11 mouse cellular contexts compared by ENCODE assay signal in genomic region chr8:47286081-47286700, GRCm38 (mm10).
DNase-seq lines count a peak whose midpoint lies in the region; ATAC-seq and TF ChIP-seq lines count a peak whose summit lies in the region.
"Had no signal": no experiment of that assay in that cellular context is flagged by ENCODE, and none has a peak within 500 bp of the region (broad histone marks: within the 10 kb centered on the region; RNA-seq: fewer than 3 reads in every experiment).

No protein-coding gene starts in this region.

- no peak overlapping the region for H3K9ac ChIP-seq in heart, embryonic 16.5 days (ENCODE audit: low read length)
- no peak overlapping the region for H3K9ac ChIP-seq in embryonic facial prominence, embryonic 15.5 days
- peak overlapping the region; percentile 99 for H3K9ac ChIP-seq in hindbrain, postnatal 0 days (replicated peaks; ENCODE audit: low read length)
- peak overlapping the region; percentile 95 for H3K9ac ChIP-seq in midbrain, postnatal 0 days (replicated peaks; ENCODE audit: low read length, poor library complexity, severe bottlenecking)

- no peak for ATAC-seq in heart, embryonic 16.5 days (replicated peaks; ENCODE audit: extremely low read depth, insufficient read depth, low FRiP score)
- ATAC-seq in embryonic facial prominence, embryonic 15.5 days (ENCODE audit: insufficient number of reproducible peaks, low FRiP score, low TSS enrichment, low read depth) = no peak
- no peak for ATAC-seq in hindbrain, postnatal 0 days
- no peak for ATAC-seq in midbrain, postnatal 0 days (ENCODE audit: low FRiP score)
- ATAC-seq: CD4-positive, CD25-positive, alpha-beta regulatory T cell, adult 4 months had no signal

- H3K4me1 ChIP-seq in heart, embryonic 16.5 days (ENCODE audit: control insufficient read depth, insufficient read depth, low read length) = peaks cover 8% of the 10 kb centered on the region; the same call in 1 of the 2 replicates
- peaks cover 54% of the 10 kb centered on the region for H3K4me1 ChIP-seq in embryonic facial prominence, embryonic 15.5 days
- H3K4me1 ChIP-seq in hindbrain, postnatal 0 days (ENCODE audit: insufficient read depth, low read length) = peaks cover 42% of the 10 kb centered on the region
- peaks cover 23% of the 10 kb centered on the region; the same call in 1 of the 2 replicates for H3K4me1 ChIP-seq in midbrain, postnatal 0 days (ENCODE audit: insufficient read depth, low read length)

- H3K9me3 ChIP-seq in heart, embryonic 16.5 days (replicated peaks; ENCODE audit: control insufficient read depth, low read length) = no peaks in the 10 kb centered on the region
- H3K9me3 ChIP-seq in embryonic facial prominence, embryonic 15.5 days (replicated peaks) = no peaks in the 10 kb centered on the region
- H3K9me3 ChIP-seq in hindbrain, postnatal 0 days (ENCODE audit: low read length) = no peaks in the 10 kb centered on the region
- H3K9me3 ChIP-seq in midbrain, postnatal 0 days (ENCODE audit: low read length) = no peaks in the 10 kb centered on the region

- no peak for TF ChIP-seq CTCF in hindbrain, postnatal 0 days (IDR thresholded peaks at IDR 0.05; ENCODE audit: low read depth)
- no peak for TF ChIP-seq CTCF in midbrain, postnatal 0 days (IDR thresholded peaks at IDR 0.05)

- H3K36me3 ChIP-seq in heart, embryonic 16.5 days (ENCODE audit: control insufficient read depth, insufficient read depth) = no peaks in the 10 kb centered on the region
- no peaks in the 10 kb centered on the region for H3K36me3 ChIP-seq in embryonic facial prominence, embryonic 15.5 days
- no peaks in the 10 kb centered on the region for H3K36me3 ChIP-seq in hindbrain, postnatal 0 days (ENCODE audit: insufficient read depth, low read length)
- no peaks in the 10 kb centered on the region for H3K36me3 ChIP-seq in midbrain, postnatal 0 days (ENCODE audit: insufficient read depth, low read length)

- peak overlapping the region; percentile 86 for H3K4me3 ChIP-seq in heart, embryonic 16.5 days (ENCODE audit: low read length)
- peak overlapping the region; percentile 81 for H3K4me3 ChIP-seq in embryonic facial prominence, embryonic 15.5 days (replicated peaks)
- H3K4me3 ChIP-seq in hindbrain, postnatal 0 days (ENCODE audit: low read length) = peak overlapping the region; percentile 71
- H3K4me3 ChIP-seq in midbrain, postnatal 0 days (ENCODE audit: low read depth, low read length) = peak overlapping the region; percentile 77

- 83% methylated on average over 12 of the region's 12 CpGs for WGBS in heart, embryonic 16.5 days
- WGBS in embryonic facial prominence, embryonic 15.5 days = 68% methylated on average over 12 of the region's 12 CpGs
- 30% methylated on average over 12 of the region's 12 CpGs for WGBS in hindbrain, postnatal 0 days
- WGBS in midbrain, postnatal 0 days = 20% methylated on average over 12 of the region's 12 CpGs

- DNase-seq in heart, postnatal 36 days = no peak
- DNase-seq in hindbrain, postnatal 0 days (ENCODE audit: low spot score) = no peak
- DNase-seq in midbrain, postnatal 0 days (ENCODE audit: low spot score) = no peak
- no peak for DNase-seq in right cerebral cortex, postnatal 36 days (ENCODE audit: low spot score in 2 of 2)
- no peak for DNase-seq in gastrocnemius, postnatal 36 days
- no peak for DNase-seq in frontal cortex, postnatal 36 days (ENCODE audit: low spot score in 2 of 2)
- DNase-seq: gastrocnemius, postnatal 25 days; thymus, adult 18-20 months had no signal

- intact Hi-C loops in heart, postnatal 36 days (cut with DNase I) = loop anchor here (5.0 kb wide), 2 partner anchors 66 to 81 kb away; no protein-coding TSS in a partner anchor
- intact Hi-C loops in gastrocnemius, postnatal 36 days (cut with DNase I) = no loop called here

- peak overlapping the region; percentile 83 for H3K4me2 ChIP-seq in heart, embryonic 16.5 days (ENCODE audit: low read depth, low read length)
- H3K4me2 ChIP-seq in embryonic facial prominence, embryonic 15.5 days (replicated peaks) = peak overlapping the region; percentile 91
- peak overlapping the region; percentile 95 for H3K4me2 ChIP-seq in hindbrain, postnatal 0 days (ENCODE audit: low read depth, low read length)
- H3K4me2 ChIP-seq in midbrain, postnatal 0 days (ENCODE audit: low read depth, low read length, poor library complexity, severe bottlenecking) = peak overlapping the region; percentile 92

- no peaks in the 10 kb centered on the region; the same call in 1 of the 2 replicates for H3K27me3 ChIP-seq in heart, embryonic 16.5 days (ENCODE audit: control insufficient read depth, insufficient read depth, low read length)
- H3K27me3 ChIP-seq in embryonic facial prominence, embryonic 15.5 days = no peaks in the 10 kb centered on the region
- no peaks in the 10 kb centered on the region for H3K27me3 ChIP-seq in hindbrain, postnatal 0 days (ENCODE audit: insufficient read depth, low read length)
- H3K27me3 ChIP-seq in midbrain, postnatal 0 days (ENCODE audit: insufficient read depth, low read length) = no peaks in the 10 kb centered on the region

- no peak overlapping the region for H3K27ac ChIP-seq in heart, embryonic 16.5 days (ENCODE audit: low read length)
- H3K27ac ChIP-seq in embryonic facial prominence, embryonic 15.5 days (replicated peaks) = no peak overlapping the region
- H3K27ac ChIP-seq in hindbrain, postnatal 0 days = peak overlapping the region; percentile 98; the same call in 1 of the 2 replicates
- H3K27ac ChIP-seq in midbrain, postnatal 0 days (ENCODE audit: low read depth, low read length) = peak overlapping the region; percentile 99

Comparison
In these comparisons a context has a peak if more than half of its experiments do, and no peak if none do; other contexts are left out.
1. H3K27ac ChIP-seq: peak in hindbrain, postnatal 0 days (single experiment) and midbrain, postnatal 0 days (single experiment); none in heart, embryonic 16.5 days (single experiment) and embryonic facial prominence, embryonic 15.5 days (single experiment).
2. H3K9ac ChIP-seq: peak in hindbrain, postnatal 0 days (single experiment) and midbrain, postnatal 0 days (single experiment); none in heart, embryonic 16.5 days (single experiment) and embryonic facial prominence, embryonic 15.5 days (single experiment).
3. Peak in every context shown above with its lines, with median percentiles within 50 percentile points of each other: H3K4me2 ChIP-seq and H3K4me3 ChIP-seq.